Mouse (Mus musculus): Measurements from ENCODE around the gene Wdr63.

- TF ChIP-seq CTCF (IDR thresholded peaks at IDR 0.05; ENCODE audit: borderline replicate concordance, extremely low read depth, insufficient read depth, insufficient read length) (no peak), POLR2A (IDR thresholded peaks at IDR 0.05; ENCODE audit: borderline replicate concordance, extremely low read depth, insufficient read depth, insufficient read length, poor library complexity, severe bottlenecking) (no peak)
These were observed 91.0 kb downstream of the Wdr63 start for GRCm38 (mm10) chr3:146016979-146017378.
